Mouse (Mus musculus) liver, postnatal 0 days (tissue): ENCODE measurements around the gene Tns1. TPM values are rescaled to one million over a fixed set of nuclear protein-coding genes. Genes with fewer than 3 reads are reported as not detected.

Experiments used
- ATAC-seq: fragments of 200-750 bp; cut with Nextera tagmentation; 2 replicates; pipeline ENCODE4 v1.8.0; 2017; ENCODE audit warnings: mild to moderate bottlenecking, moderate library complexity
- DNase-seq: peaks from one replicate; pipeline ENCODE4 v3.0.0-alpha.2; 2016
- H3K27ac ChIP-seq: fragments of 300-500 bp; sonication (generic); 2 replicates; pipeline ENCODE4 v1.5.1; 2014; ENCODE audit warnings: antibody characterized with exemption, moderate library complexity, mild to moderate bottlenecking, low read depth
- H3K27me3 ChIP-seq: fragments of 300-500 bp; sonication (generic); 2 replicates; pipeline ENCODE4 v1.6.1; 2014; ENCODE audit warnings: low read length, control low read depth, mixed read lengths; ENCODE audit not compliant: insufficient read depth
- H3K36me3 ChIP-seq: fragments of 300-500 bp; sonication (generic); replicated peaks from 2 replicates; pipeline ENCODE4 v1.6.1; 2014; ENCODE audit warnings: mild to moderate bottlenecking, control low read depth, low read length, moderate library complexity, mixed read lengths; ENCODE audit not compliant: insufficient read depth
- H3K4me1 ChIP-seq: fragments of 300-500 bp; sonication (generic); 2 replicates; pipeline ENCODE4 v1.6.1; 2014; ENCODE audit warnings: antibody characterized with exemption, mild to moderate bottlenecking, control low read depth; ENCODE audit not compliant: insufficient read depth
- H3K4me2 ChIP-seq: fragments of 300-500 bp; sonication (generic); 2 replicates; pipeline ENCODE4 v1.6.1; 2014; ENCODE audit warnings: low read depth, mild to moderate bottlenecking, low read length, moderate library complexity, mixed read lengths
- H3K4me3 ChIP-seq: fragments of 300-500 bp; sonication (generic); 2 replicates; pipeline ENCODE4 v1.5.1; 2014; ENCODE audit warnings: low read depth, low read length
- H3K9ac ChIP-seq: fragments of 300-500 bp; sonication (generic); replicated peaks from 2 replicates; pipeline ENCODE4 v1.6.1; 2014; ENCODE audit warnings: mild to moderate bottlenecking, moderate library complexity
- H3K9me3 ChIP-seq: fragments of 300-500 bp; sonication (generic); 2 replicates; pipeline ENCODE4 v1.6.1; 2016; ENCODE audit warnings: mild to moderate bottlenecking, control low read depth, low read length, mixed read lengths
- CTCF ChIP-seq: sonication (generic); IDR thresholded peaks from 2 replicates; pipeline ENCODE4 v1.5.1; 2016; ENCODE audit warnings: antibody characterized with exemption, low read depth
- EP300 ChIP-seq: IDR thresholded peaks from 2 replicates; pipeline ENCODE4 v1.6.1; 2016; ENCODE audit warnings: antibody characterized with exemption, low read depth, mild to moderate bottlenecking
- WGBS: fragments of 180-500 bp; shearing (Covaris S2); extraction: QIAGEN DNeasy Blood & Tissue Kit; methylation state at CpG from one replicate; pipeline ENCODE4 v1.1.7; 2014; ENCODE audit not compliant: insufficient replicate concordance; 5-methylcytosine and 5-hydroxymethylcytosine counted together
- polyA plus RNA-seq: library from polyadenylated mRNA; unstranded; fragments of >200 nt; fragmentation: Nextera tagmentation; extraction: Ambion mirVana; gene quantifications from 2 replicates; pipeline ENCODE4 v1.2.1, GENCODE M21; 2015

The Tns1 gene
- polyA plus RNA-seq, 1 experiment from 2014 or later = 12.1 TPM

DNA sequence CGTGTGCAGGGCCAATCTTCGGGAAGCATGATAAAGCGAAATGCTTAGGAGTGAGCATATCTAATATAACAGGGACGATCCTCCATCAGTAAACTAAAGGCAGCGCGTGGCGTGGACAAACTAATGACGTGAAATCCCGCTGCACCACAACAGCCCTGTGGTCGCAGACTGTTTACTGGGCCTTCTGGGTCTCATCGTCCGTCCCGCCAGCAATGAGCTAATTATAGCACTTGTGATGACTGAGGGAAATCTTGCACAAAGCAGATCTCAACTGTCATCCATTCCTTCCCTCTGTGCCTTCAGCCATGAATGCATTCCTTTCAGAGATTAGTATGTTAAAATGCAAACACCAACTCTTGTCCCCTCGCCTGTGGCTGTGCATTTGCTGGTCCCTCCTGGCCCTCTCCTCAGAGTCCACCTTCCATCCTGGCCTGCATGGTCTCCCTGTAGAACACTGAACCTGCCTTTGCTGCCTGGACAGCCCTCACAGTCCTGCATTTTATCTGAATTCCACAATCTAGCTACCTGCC, 32.2 kb upstream of the Tns1 start:
- H3K4me3 ChIP-seq = peak overlapping the region; percentile 24
- H3K4me2 ChIP-seq = peak overlapping the region; percentile 40
- H3K9me3 ChIP-seq = no peaks in the 10 kb centered on the region

DNA sequence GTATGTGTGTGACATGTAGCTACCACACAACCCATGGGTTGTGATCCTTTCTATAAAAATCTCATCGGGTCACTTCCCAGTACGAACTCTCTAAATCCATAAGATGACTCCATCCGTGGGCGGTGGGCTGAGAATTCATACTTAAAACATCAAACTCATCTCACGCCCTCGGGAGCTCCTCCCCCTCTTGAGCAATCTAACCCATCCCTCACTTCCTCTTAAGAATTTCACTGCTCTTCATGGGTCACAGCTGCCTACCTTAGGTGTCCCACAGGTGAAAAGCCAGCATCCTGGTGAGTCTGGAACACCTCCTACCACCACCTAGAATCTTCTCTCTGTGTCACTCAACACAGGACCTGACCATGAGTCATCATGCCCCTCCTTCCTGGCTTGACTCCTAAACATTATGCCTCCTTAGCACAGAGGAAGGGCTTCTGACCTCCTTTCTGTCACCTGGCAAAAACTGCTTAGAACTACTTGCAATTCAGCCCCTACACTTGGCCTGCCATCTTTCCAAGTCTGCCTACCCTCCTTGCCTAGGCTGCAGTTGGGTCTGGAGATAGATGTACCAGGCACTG, 31.3 kb upstream of the Tns1 start:
- Histone ChIP-seq H3K27ac (peak overlapping the region; percentile 71; the same call in 1 of the 2 replicates), H3K9ac (no peak overlapping the region), H3K36me3 (0 out of 2 replicates have a peak, but pooled peaks cover 3% of the 10 kb centered on the region), H3K9me3 (no peaks in the 10 kb centered on the region), H3K27me3 (no peaks in the 10 kb centered on the region), H3K4me1 (peaks cover 9% of the 10 kb centered on the region; the same call in 1 of the 2 replicates), H3K4me2 (peak overlapping the region; percentile 40), H3K4me3 (peak overlapping the region; percentile 28)
- DNase-seq = peak; percentile 40
- ATAC-seq = no peak
- WGBS = 44% methylated on average over 6 of the region's 6 CpGs
- TF ChIP-seq EP300 (no peak), CTCF (no peak)

More for the DNA sequence above, 32.2 kb upstream of the Tns1 start:
- TF ChIP-seq EP300 = no peak
- no peak for TF ChIP-seq CTCF
- no peak overlapping the region for H3K9ac ChIP-seq
- no peak for ATAC-seq
- 0 out of 2 replicates have a peak, but pooled peaks cover 3% of the 10 kb centered on the region for H3K36me3 ChIP-seq
- DNase-seq = no peak
- no peaks in the 10 kb centered on the region for H3K27me3 ChIP-seq
- WGBS = 41% methylated on average over 14 of the region's 14 CpGs
- H3K27ac ChIP-seq = 0 out of 2 replicates have a peak overlapping the region, but pooled peaks have one; percentile 2
- peaks cover 3% of the 10 kb centered on the region; the same call in 1 of the 2 replicates for H3K4me1 ChIP-seq

DNA sequence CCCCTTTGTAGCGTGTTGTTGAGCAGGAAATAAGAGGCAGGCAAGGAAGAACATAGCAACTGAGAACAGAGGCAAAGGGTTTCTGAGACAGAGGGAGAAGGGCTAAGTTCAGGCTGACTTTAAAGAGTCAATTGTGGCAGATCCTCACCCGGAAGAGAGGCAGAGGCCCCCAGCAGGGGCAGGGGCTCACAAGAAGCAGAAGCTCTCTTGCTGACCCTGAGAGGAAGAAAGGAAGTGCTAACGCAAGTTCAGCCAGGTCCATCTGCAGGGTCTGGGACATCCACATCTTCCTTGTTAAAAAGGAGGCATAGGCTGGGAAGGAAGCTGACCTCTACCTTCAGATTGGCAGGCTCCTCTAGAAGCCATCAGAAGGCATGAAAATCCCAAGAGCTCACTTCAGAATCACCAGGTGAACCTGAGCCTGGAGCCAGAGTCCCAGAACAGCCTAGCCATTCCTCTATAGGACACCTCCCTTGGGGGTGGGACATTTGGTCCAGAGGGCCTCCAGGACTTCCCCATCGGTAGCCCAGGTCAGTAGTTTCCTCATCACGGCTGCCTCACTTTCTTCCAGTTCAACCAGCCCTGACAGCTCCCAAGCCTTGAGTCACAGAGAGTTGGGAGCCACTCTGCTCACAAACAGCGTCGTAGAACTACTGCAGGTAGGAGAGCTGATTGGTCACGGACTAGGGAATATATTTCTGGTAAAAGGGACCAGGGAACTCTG, 29.4 kb upstream of the Tns1 start, which contains the start of gene Cxcr2:
Gene Cxcr2, plus strand, starts transcription at position 529 of the 724 bp plus-strand sequence.
- WGBS = 43% methylated on average over 8 of the region's 8 CpGs
- ATAC-seq = no peak
- TF ChIP-seq CTCF = no peak

DNA sequence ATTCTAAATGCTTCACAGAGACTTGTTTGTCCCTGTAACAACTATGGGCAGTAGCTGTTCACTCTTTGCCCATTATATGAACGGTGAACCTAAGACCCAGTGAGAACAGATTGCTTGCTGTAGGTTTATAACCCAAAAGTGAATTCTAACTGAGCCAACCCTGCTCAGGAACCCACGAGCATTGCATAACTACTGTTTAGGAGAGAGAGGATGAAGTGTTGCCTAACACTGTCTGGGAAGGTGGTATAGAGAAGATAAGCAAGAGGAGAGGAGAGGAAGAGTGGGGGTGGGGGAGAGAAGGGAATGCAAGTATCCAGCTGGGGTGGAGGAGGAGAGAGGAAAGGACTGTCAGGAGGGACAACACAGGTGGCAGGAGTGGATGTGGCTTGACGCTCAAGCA, 26.8 kb upstream of the Tns1 start:
- ATAC-seq (no peak), DNase-seq (no peak)
- Histone ChIP-seq H3K9me3 (no peaks in the 10 kb centered on the region), H3K4me3 (no peak overlapping the region), H3K27me3 (no peaks in the 10 kb centered on the region), H3K27ac (no peak overlapping the region), H3K9ac (no peak overlapping the region), H3K36me3 (no peaks in the 10 kb centered on the region), H3K4me1 (peaks cover 8% of the 10 kb centered on the region), H3K4me2 (peak overlapping the region; percentile 40; the same call in 1 of the 2 replicates)
- no peak for TF ChIP-seq CTCF
- no peak for TF ChIP-seq EP300
- 30% methylated on average over 3 of the region's 3 CpGs for WGBS

More for the DNA sequence above, 29.4 kb upstream of the Tns1 start, which contains the start of gene Cxcr2:
- no peak for DNase-seq
- Histone ChIP-seq H3K27me3 (no peaks in the 10 kb centered on the region), H3K27ac (peak within 1 kb of the TSS; percentile 71), H3K4me3 (peak within 1 kb of the TSS; percentile 28), H3K36me3 (0 out of 2 replicates have a peak, but pooled peaks cover under 1% of the 10 kb centered on the region), H3K9ac (no peak within 1 kb of the TSS; the same call in 1 of the 2 replicates), H3K4me1 (peaks cover 9% of the 10 kb centered on the region; the same call in 1 of the 2 replicates), H3K4me2 (peak within 1 kb of the TSS; percentile 22), H3K9me3 (no peaks in the 10 kb centered on the region)

DNA sequence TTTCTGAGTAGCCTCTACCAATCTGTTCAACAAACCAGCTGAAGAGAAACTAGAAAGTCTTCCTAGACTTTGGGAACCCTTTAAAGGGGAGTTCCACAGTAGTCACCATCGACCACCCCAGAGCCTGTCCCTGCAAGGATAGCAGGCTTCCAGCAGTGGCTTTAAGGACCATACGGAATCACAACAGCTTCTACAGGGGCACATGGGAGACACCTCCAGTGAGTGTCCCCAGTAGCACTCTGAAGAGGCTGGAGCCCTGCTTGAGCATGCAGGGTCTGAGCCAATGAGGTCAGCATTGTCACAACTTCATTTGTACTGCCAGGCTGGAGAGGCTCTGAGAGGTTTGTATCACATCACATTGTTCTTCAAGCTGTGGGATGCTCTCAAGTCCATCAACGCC, 25.9 kb upstream of the Tns1 start:
- 0 out of 2 replicates have a peak overlapping the region, but pooled peaks have one; percentile 7 for H3K27ac ChIP-seq
- no peaks in the 10 kb centered on the region for H3K36me3 ChIP-seq
- no peak for DNase-seq
- no peaks in the 10 kb centered on the region for H3K9me3 ChIP-seq
- no peak overlapping the region for H3K4me2 ChIP-seq
- H3K9ac ChIP-seq = no peak overlapping the region
- peaks cover 8% of the 10 kb centered on the region for H3K4me1 ChIP-seq
- no peak for TF ChIP-seq CTCF
- no peak for TF ChIP-seq EP300
- ATAC-seq = no peak
- H3K4me3 ChIP-seq = no peak overlapping the region
- 75% methylated on average over 3 of the region's 3 CpGs for WGBS
- H3K27me3 ChIP-seq = no peaks in the 10 kb centered on the region
